In genomic region chr6:38066215-38066614, GRCm38 (mm10) we compare ENCODE assay signal across 8 mouse cellular contexts. TPM values are rescaled to one million over a fixed set of nuclear protein-coding genes. Genes with fewer than 3 reads are reported as not detected.
A peak's percentile ranks its signal among the peaks of the same experiment; 100 is the strongest.
DNase-seq lines count a peak whose midpoint lies in the region; ATAC-seq lines count a peak whose summit lies in the region.

No protein-coding gene starts in this region.

- ATAC-seq in heart, embryonic 11.5 days (replicated peaks; ENCODE audit: insufficient number of reproducible peaks, low FRiP score, low TSS enrichment): no peak; the same call in 1 of the 2 replicates
- ATAC-seq in hindbrain, embryonic 16.5 days: peak; percentile 90
- peak; percentile 92 for ATAC-seq in megakaryocyte progenitor cell, adult 5-6 weeks (replicated peaks; ENCODE audit: poor library complexity)

- DNase-seq in heart, adult 11 months: peak; percentile 95
- DNase-seq in cerebellum, adult 8-10 months: peak; percentile 54
- peak; percentile 23 to 26 for DNase-seq in frontal cortex, postnatal 25 days (ENCODE audit: low spot score in 2 of 2)
- peak; percentile 44 to 52 for DNase-seq in layer of hippocampus, postnatal 36 days
- DNase-seq in right cerebral cortex, postnatal 14 days: peak; percentile 55

- H3K4me1 ChIP-seq in heart, embryonic 11.5 days (ENCODE audit: control insufficient read depth, insufficient read depth, low read length): no peaks in the 10 kb centered on the region; the same call in 1 of the 2 replicates
- peaks cover 2% of the 10 kb centered on the region for H3K4me1 ChIP-seq in hindbrain, embryonic 16.5 days (ENCODE audit: control insufficient read depth, insufficient read depth, low read depth, low read length)

- H3K27ac ChIP-seq in heart, embryonic 11.5 days (ENCODE audit: low read depth, low read length): no peak overlapping the region
- no peak overlapping the region for H3K27ac ChIP-seq in hindbrain, embryonic 16.5 days (ENCODE audit: low read depth, low read length)

- WGBS in heart, embryonic 11.5 days (ENCODE audit: insufficient replicate concordance): 6% methylated on average over 5 of the region's 5 CpGs
- WGBS in hindbrain, embryonic 16.5 days: 2% methylated on average over 5 of the region's 5 CpGs

- H3K4me2 ChIP-seq in heart, embryonic 11.5 days: no peak overlapping the region
- H3K4me2 ChIP-seq in hindbrain, embryonic 16.5 days (ENCODE audit: low read length): no peak overlapping the region

- H3K9ac ChIP-seq in heart, embryonic 11.5 days (ENCODE audit: low read depth, low read length): no peak overlapping the region
- no peak overlapping the region for H3K9ac ChIP-seq in hindbrain, embryonic 16.5 days (ENCODE audit: low read depth, low read length)

- H3K27me3 ChIP-seq in heart, embryonic 11.5 days (ENCODE audit: control insufficient read depth, insufficient read depth, low read length): no peaks in the 10 kb centered on the region
- H3K27me3 ChIP-seq in hindbrain, embryonic 16.5 days (replicated peaks; ENCODE audit: control insufficient read depth, insufficient read depth, low read length): no peaks in the 10 kb centered on the region

- H3K36me3 ChIP-seq in heart, embryonic 11.5 days (ENCODE audit: control insufficient read depth, insufficient read depth, low read length): no peaks in the 10 kb centered on the region
- no peaks in the 10 kb centered on the region for H3K36me3 ChIP-seq in hindbrain, embryonic 16.5 days (ENCODE audit: control insufficient read depth, insufficient read depth, low read length)

- no peak overlapping the region for H3K4me3 ChIP-seq in heart, embryonic 11.5 days (ENCODE audit: low read depth, low read length)
- no peak overlapping the region for H3K4me3 ChIP-seq in hindbrain, embryonic 16.5 days (ENCODE audit: low read length)

- no peaks in the 10 kb centered on the region; the same call in 1 of the 2 replicates for H3K9me3 ChIP-seq in heart, embryonic 11.5 days (replicated peaks; ENCODE audit: control insufficient read depth, low read length)
- H3K9me3 ChIP-seq in hindbrain, embryonic 16.5 days (ENCODE audit: control insufficient read depth, low read length): no peaks in the 10 kb centered on the region

RNA-seq across cellular contexts. Expression of gene Svopl, which starts 19.4 kb away (rescaled TPM):
- 0.15 and 0.30 TPM in 2 replicates for polyA plus RNA-seq in heart, embryonic 11.5 days (2014; fragmentation: Nextera tagmentation; extraction: Ambion mirVana)
- polyA plus RNA-seq in hindbrain, embryonic 16.5 days (2015; fragmentation: Nextera tagmentation; extraction: Ambion mirVana): 1.4 and 1.5 TPM in 2 replicates
- under 1 TPM; 0.22 to 0.58 TPM for total RNA-seq in layer of hippocampus, postnatal 36 days (2021)
- not detected in 2 replicates for total RNA-seq in megakaryocyte progenitor cell, adult 5-6 weeks (2015)
- total RNA-seq in megakaryocyte progenitor cell, adult 5-6 weeks (2017): not detected in 2 replicates

RNA-seq across cellular contexts. Expression of gene Tmem213, which starts 42.8 kb away (rescaled TPM):
- polyA plus RNA-seq in heart, embryonic 11.5 days (2014; fragmentation: Nextera tagmentation; extraction: Ambion mirVana): not detected in 2 replicates
- not detected in 2 replicates for polyA plus RNA-seq in hindbrain, embryonic 16.5 days (2015; fragmentation: Nextera tagmentation; extraction: Ambion mirVana)
- not detected for total RNA-seq in layer of hippocampus, postnatal 36 days (2021)
- total RNA-seq in megakaryocyte progenitor cell, adult 5-6 weeks (2015): not detected in 2 replicates
- total RNA-seq in megakaryocyte progenitor cell, adult 5-6 weeks (2017): not detected in 2 replicates

RNA-seq across cellular contexts. Expression of gene Atp6v0a4, which starts 58.2 kb away (rescaled TPM):
- polyA plus RNA-seq in heart, embryonic 11.5 days (2014; fragmentation: Nextera tagmentation; extraction: Ambion mirVana): 0.34 TPM in 1 of 2 replicates, not detected in the other
- 0.35 and 0.38 TPM in 2 replicates for polyA plus RNA-seq in hindbrain, embryonic 16.5 days (2015; fragmentation: Nextera tagmentation; extraction: Ambion mirVana)
- 1 to 10 TPM; 1.3 to 1.6 TPM for total RNA-seq in layer of hippocampus, postnatal 36 days (2021)
- not detected in 2 replicates for total RNA-seq in megakaryocyte progenitor cell, adult 5-6 weeks (2015)
- not detected in 2 replicates for total RNA-seq in megakaryocyte progenitor cell, adult 5-6 weeks (2017)

Comparison
In these comparisons a context has a peak if more than half of its experiments do, and no peak if none do; other contexts are left out.
1. DNase-seq: peak in every context shown above with its lines; median percentile 95 in heart, adult 11 months; 55 in right cerebral cortex, postnatal 14 days; 54 in cerebellum, adult 8-10 months; 48 in layer of hippocampus, postnatal 36 days; 24 in frontal cortex, postnatal 25 days.